Mouse (Mus musculus): ENCODE results near the gene Mfap1a.
"Not testable (repeated sequence)": the region's sequence is repeated elsewhere in the genome, so short reads cannot be mapped to it uniquely, and the experiment has no call there.

Gene Mfap1a

DNA sequence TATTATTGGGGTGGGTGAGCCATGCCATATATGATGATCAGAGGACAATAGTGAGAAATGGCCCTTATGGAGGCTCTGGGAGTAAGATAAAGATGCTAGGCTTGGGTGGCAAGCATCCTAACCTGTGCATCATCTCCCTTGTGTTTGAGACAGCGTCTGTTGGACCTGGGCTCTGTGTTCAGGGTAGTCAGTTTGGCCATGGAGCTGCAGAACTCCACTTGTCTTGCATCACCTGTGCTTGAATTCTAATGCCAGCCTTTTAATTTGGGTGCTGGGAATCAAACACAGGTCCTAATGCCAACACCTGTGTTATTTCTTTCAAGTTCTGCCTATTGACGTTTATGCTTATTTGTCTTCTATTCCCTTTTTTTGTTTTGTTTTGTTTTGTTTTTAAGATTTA is 31.2 kb downstream of the Mfap1a start:
- in situ Hi-C loops (cut with MboI) = not testable (repeated sequence)

DNA sequence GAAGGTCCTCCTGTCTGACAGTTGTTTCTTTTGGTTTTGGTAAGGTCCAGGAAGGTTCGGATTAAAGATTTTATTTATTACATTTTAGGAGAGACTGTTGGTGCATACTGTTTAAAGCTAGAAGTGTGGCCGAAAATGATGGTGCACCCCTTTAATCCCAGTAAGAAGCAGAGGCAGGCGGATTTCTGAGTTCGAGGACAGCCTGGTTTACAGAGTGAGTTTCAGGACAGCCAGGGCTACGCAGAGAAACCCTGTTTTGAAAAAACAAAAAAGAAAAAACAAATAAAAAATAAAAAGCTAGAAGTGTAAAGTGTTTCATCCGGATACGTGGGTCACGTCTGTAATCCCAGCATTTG is 32.3 kb downstream of the Mfap1a start:
- in situ Hi-C loops (cut with MboI) = no loop called here

GRCm38 (mm10) chr2:121473301-121474179 is 32.9 kb downstream of the Mfap1a start, which contains the start of gene Mfap1b:
Gene Mfap1b (minus strand): TSS chr2:121474067.
- in situ Hi-C loops (cut with MboI) = not testable (repeated sequence)

- in situ Hi-C loops (cut with MboI) = not testable (repeated sequence)
Measured at GRCm38 (mm10) chr2:121472783-121473182, 33.7 kb downstream of the Mfap1a start.

DNA sequence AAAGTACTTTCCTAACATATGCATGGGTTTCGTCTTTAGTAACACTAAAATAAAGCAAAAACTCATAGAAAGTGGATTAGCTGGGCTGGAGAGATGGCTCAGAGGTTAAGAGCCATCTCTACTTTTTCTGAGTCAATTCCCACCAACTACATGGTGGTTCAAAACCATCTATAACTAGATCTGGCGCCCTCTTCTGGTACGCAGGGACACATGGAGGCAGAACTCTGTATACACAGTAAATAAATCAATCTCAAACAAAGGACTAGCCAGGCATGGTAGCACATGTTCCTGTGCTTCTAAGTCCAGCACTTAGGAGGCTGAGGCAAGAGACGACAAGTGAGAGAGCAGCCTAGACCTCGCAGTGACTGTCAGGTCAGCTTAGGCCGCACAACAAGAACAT is 37.5 kb downstream of the Mfap1a start:
- in situ Hi-C loops (cut with MboI) = not testable (repeated sequence)

GRCm38 (mm10) chr2:121460071-121460470 is 46.4 kb downstream of the Mfap1a start:
- in situ Hi-C loops (cut with MboI) = no loop called here

DNA sequence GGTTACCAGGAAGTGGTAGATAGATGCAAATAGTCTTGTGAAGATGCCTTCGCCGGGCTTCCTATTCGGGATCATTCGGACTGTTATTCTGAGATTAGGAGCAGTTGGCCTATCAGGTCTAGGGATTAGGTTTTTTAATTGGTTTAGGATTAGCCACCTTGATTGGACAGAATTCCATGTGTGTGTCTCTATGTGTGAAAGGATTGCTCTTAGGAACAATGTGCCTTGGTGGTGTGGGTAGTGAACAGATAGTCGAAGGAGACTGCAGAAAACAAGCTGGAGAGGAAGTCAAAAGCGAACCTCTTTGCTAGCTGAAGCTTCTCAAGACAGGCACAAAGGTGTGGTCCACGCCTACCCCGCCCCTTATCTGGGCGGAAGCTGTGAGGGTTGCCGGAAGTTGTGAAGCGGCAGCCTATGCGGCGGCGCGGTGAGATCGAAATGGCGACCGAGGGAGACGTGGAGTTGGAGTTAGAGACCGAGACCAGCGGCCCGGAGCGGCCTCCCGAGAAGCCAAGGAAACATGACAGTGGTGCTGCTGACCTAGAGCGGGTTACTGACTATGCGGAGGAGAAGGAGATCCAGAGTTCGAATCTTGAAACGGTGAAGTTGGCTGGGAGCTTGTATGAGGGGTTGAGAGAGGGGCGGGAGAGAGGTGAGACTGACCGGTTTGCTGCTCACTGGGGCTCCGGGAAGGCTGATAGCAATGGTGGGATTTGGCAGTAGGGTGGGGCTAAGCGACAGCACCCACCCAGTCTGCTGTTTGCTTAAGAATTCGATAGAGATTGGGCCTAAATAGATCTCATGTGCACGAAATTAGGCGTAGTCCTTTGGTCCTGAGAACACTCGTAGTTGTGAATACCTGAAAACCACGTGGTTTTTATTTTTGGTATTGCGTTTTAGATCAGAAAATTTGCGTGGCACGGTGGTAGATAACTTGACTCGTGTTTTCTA is 49.5 kb downstream of the Mfap1a start, which contains the start of gene Serinc4:
Gene Serinc4, minus strand, starts transcription at position 90 of the 951 bp plus-strand sequence.
- in situ Hi-C loops (cut with MboI) = no loop called here

DNA sequence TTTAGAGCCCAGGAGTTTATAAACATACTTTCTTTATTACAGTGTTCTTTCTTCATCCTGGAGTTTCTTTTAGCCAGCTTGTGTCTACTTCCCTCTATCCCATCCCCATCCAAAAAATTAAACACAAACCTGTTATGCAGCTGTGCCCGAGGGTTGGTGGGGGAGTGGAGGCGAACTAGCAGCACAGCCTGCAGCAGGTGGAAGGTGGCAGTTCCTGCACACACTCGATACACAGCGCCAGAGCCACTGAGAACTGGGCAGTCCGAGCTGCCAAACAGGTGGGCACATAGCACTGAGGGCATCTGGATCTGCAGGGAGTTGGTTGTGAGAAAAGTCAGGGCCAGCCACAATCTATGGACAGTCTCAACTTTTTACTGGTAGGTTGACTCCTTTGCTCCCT is 50.9 kb downstream of the Mfap1a start:
- in situ Hi-C loops (cut with MboI) = no loop called here

DNA sequence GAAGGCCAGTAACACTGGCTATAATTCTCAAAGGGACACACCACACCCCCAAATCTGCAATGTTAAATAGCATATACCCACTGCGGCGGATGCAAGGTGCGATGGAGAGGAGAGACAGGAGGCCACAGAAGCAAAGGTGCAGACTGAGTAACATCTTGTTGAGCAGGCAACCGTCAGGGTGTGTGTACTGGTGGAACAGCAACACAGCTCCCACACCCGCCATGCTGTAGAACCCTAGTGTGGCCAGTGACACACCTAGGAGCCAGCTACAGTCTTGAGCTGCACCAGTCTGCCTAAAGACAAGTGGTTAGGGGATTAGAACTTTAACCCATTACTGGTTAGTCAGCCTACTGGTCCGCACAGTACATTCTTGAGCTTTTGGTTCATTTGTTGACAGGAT is 52.5 kb downstream of the Mfap1a start:
- in situ Hi-C loops (cut with MboI) = no loop called here

DNA sequence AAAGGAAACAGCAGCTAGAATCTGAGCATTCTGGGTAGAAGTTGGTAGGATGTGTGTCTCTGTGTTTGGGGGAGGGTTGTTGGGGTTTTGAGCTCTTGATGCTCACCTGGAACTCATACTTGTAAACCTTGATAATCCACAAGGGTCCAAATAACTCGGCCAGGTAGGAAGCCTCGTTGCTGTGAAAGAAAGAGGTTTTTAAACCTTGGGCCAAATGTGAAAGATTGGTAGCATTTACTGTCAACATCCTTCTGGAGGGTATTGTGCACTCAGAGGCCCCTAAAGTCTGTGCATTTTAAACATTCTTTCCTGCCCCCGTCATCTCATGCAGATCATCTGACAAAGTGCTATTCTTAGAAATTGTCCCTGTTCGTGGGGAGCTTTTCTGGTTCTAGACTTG is 53.5 kb downstream of the Mfap1a start, which contains the start of gene Hypk:
Gene Hypk, plus strand, starts transcription at position 301 of the 400 bp plus-strand sequence.
- in situ Hi-C loops (cut with MboI) = no loop called here

GRCm38 (mm10) chr2:121452361-121452760 is 54.1 kb downstream of the Mfap1a start:
- in situ Hi-C loops (cut with MboI) = no loop called here

DNA sequence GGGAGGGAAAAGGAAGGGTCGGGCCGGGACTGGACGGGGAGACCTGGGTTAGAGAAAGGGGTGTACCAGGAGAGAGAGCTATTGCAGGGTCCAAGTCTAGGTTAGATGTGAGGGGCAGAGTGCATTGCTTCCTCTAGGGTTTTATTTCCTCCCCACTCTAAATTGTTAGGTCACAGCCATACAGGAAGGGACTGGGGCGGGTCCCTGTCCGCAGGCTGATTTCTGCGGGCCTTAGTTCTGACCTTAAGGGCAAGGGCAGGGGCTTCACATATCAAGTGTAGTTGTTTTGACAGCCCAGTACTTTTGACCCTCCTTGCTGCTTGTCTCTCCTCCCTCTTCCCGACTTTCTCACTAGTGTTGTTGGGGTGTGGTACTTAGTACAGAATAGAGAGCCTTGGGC is 56.4 kb downstream of the Mfap1a start:
- in situ Hi-C loops (cut with MboI) = no loop called here

DNA sequence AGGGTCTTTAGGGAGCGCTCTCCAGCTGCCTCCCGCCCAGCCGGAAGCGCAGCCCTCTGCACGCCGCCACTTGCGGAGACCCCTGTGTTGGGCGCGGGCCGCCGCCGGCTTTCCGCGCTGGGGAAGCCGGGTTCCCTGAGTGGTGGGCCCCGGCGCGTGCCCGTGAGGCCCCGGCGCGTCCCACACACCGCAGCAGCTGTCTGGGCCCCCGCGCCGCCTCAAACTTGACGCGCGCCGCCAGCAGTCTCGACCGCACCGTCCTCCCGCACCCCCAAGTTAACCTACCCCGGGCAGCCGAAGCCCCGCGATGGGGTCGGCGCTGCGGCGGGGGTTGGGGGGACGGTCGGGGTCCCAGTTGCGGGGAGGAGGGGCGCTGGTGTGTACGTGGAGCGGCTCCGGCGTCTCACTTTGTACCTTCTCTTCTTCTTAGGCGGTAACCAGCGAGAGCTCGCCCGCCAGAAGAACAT is 56.9 kb downstream of the Mfap1a start:
- in situ Hi-C loops (cut with MboI) = no loop called here

DNA sequence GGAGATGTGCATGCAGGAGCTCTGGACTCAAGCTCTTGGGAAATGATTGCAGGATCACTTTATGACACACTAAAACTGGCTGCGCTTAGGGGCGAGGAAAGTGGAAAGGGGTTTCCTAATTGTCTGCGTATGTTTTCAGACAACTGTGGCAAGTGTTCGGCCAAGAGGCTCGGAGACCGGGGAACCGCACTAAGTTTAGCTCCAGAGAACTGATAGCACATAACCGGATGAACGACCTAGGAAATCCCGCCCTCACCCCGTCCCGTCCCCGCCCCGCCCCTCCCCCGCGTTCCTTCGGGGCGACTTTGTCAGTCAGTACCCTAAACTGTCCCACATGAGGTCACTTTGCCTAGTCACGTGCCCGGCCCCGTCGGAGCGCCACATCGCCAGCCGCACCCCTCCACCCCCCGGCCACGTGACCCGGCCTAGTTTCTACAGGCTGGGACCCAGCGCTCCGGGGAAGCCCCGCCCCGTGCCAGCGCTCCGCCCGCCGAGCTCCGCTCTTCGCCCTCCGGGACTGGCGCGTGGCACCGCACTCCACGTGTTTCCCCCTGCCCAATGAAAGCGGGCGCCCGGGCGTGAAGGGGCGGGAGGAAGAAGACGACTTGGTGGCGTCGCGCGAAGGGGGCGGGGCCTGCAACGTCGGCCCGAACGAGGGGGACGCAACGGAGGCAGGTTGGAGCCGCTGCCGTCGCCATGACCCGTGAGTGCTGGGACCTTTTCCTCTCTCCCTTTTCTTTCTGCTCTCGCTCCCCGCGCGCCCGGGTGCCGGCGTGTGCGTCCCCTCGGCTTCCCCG is 57.5 kb downstream of the Mfap1a start, which contains the start of gene Serf2:
Gene Serf2, plus strand, starts transcription at position 457 of the 797 bp plus-strand sequence.
- in situ Hi-C loops (cut with MboI) = no loop called here

DNA sequence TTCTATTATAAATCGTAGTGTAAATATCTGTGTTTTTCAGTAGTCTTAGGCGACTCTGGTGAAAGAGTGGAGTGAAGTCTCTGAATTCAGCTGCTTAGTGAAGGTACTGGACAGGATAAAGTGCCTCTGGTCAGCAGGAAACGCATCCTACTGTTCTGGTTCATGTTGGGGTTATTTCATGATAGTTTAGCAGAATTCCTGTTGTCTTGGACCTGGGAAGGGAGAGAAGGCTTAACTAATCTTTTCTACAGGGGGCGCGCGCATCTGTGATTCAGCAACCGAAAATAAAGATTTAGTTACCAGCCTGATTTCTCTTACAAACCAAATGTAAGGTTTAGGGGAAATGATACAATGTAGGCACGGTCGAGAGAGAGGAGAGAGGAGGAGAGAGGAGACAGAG is 58.3 kb downstream of the Mfap1a start:
- in situ Hi-C loops (cut with MboI) = no loop called here

DNA sequence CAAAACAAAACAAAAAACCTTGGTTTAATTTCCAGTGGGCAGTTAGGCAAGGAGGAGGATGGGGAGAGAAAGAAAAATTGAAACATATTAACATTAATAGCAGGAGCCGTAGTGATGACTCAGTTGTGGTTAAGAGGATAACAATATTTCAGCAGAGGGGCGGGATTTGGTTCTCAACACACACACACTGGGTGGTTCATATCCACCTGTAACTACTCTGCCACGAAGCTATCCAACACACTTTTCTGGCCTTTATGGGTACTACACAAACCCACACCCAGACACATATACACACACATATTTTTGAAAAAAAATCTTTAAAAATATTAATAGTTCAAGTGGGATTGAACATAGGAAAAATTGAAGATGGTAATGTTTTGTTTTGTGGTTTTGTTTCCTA is 59.5 kb downstream of the Mfap1a start:
- in situ Hi-C loops (cut with MboI) = no loop called here

GRCm38 (mm10) chr2:121446506-121446905 is 60.0 kb downstream of the Mfap1a start:
- in situ Hi-C loops (cut with MboI) = no loop called here

DNA sequence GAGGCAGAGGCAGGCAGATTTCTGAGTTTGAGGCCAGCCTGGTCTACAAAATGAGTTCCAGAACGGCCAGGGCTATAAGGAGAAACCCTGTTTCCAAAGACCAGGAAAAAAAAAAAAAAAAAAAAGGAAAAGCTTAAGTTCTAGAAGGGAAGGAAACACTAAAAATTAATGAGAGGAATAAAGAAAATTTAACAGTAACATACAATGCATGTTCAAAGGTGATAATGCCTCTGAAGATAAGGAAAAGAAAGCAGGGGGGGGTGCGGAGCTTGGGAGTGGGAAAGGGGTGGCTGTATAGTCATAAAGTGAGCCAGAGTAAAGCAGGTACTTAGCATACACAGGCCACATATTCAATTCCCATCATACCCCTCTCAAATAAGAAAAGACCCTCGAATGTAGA is 61.3 kb downstream of the Mfap1a start:
- in situ Hi-C loops (cut with MboI) = no loop called here

- in situ Hi-C loops (cut with MboI) = no loop called here
Measured at GRCm38 (mm10) chr2:121444178-121444577, 62.3 kb downstream of the Mfap1a start, which contains the start of gene Ell3. Gene Ell3 (minus strand): TSS chr2:121444278.

- in situ Hi-C loops (cut with MboI) = no loop called here
Measured at GRCm38 (mm10) chr2:121443068-121443349, 63.5 kb downstream of the Mfap1a start.

- in situ Hi-C loops (cut with MboI) = no loop called here
Measured at GRCm38 (mm10) chr2:121442259-121443067, 64.0 kb downstream of the Mfap1a start.

All from mature B cell (primary cell).